Mouse (Mus musculus): ENCODE measurements at regions not wholly inside any gene's neighbourhood (a gene's known extent, or its start where the extent isn't known, plus 50 kb on each side); places are given as distances from the start of the nearest gene placed in this dataset.
"Not testable (repeated sequence)": the region's sequence is repeated elsewhere in the genome, so short reads cannot be mapped to it uniquely, and the experiment has no call there.

- no peak for DNase-seq (ENCODE audit: low spot score in 2 of 2)
Observed at GRCm38 (mm10) chr10:20891426-20891825, 60.9 kb upstream of the Ahi1 start.

GRCm38 (mm10) chr10:20883618-20884017 is 68.7 kb upstream of the Ahi1 start:
- no peak for DNase-seq (ENCODE audit: low spot score in 2 of 2)

- DNase-seq (ENCODE audit: low spot score in 2 of 2) = no peak
Observed at GRCm38 (mm10) chr10:20882599-20882998, 69.7 kb upstream of the Ahi1 start.

- no peak for DNase-seq (ENCODE audit: low spot score in 2 of 2)
Observed at GRCm38 (mm10) chr10:20880251-20880650, 72.1 kb upstream of the Ahi1 start.

- no peak for DNase-seq (ENCODE audit: low spot score in 2 of 2)
Observed at GRCm38 (mm10) chr10:20879482-20879881, 72.9 kb upstream of the Ahi1 start.

GRCm38 (mm10) chr10:20867076-20867475 is 85.3 kb upstream of the Ahi1 start:
- no peak for DNase-seq (ENCODE audit: low spot score in 2 of 2)

GRCm38 (mm10) chr10:20865031-20865430 is 87.3 kb upstream of the Ahi1 start:
- no peak for DNase-seq (ENCODE audit: low spot score in 2 of 2)

- no peak for DNase-seq (ENCODE audit: low spot score in 2 of 2)
Observed at GRCm38 (mm10) chr10:20857413-20857812, 94.9 kb upstream of the Ahi1 start.

- DNase-seq (ENCODE audit: low spot score in 2 of 2) = peak; percentile 25 to 42
Observed at GRCm38 (mm10) chr10:20854621-20855363, 97.6 kb upstream of the Ahi1 start.

- DNase-seq (ENCODE audit: low spot score in 2 of 2) = no peak
Observed at GRCm38 (mm10) chr10:20847287-20847686, 105.1 kb upstream of the Ahi1 start.

- no peak for DNase-seq (ENCODE audit: low spot score in 2 of 2)
Observed at GRCm38 (mm10) chr10:20843277-20843676, 109.1 kb upstream of the Ahi1 start.

- DNase-seq (ENCODE audit: low spot score in 2 of 2) = no peak
Observed at GRCm38 (mm10) chr10:20842131-20842530, 110.2 kb upstream of the Ahi1 start.

- no peak for DNase-seq (ENCODE audit: low spot score in 2 of 2)
Observed at GRCm38 (mm10) chr10:20841430-20842040, 110.8 kb upstream of the Ahi1 start.

GRCm38 (mm10) chr10:20838685-20839425 is 113.5 kb upstream of the Ahi1 start:
- DNase-seq (ENCODE audit: low spot score in 2 of 2) = no peak

GRCm38 (mm10) chr10:20836816-20837215 is 111.9 kb upstream of the Pde7b start:
- DNase-seq (ENCODE audit: low spot score in 2 of 2) = not testable (repeated sequence)

- no peak for DNase-seq (ENCODE audit: low spot score in 2 of 2)
Observed at GRCm38 (mm10) chr10:20834806-20835575, 110.1 kb upstream of the Pde7b start.

- no peak for DNase-seq (ENCODE audit: low spot score in 2 of 2)
Observed at GRCm38 (mm10) chr10:20828304-20828703, 103.4 kb upstream of the Pde7b start.

- DNase-seq (ENCODE audit: low spot score in 2 of 2) = no peak
Observed at GRCm38 (mm10) chr10:20827473-20827872, 102.6 kb upstream of the Pde7b start.

GRCm38 (mm10) chr10:20818548-20818947 is 93.7 kb upstream of the Pde7b start:
- DNase-seq (ENCODE audit: low spot score in 2 of 2) = no peak

- peak; percentile 32 to 70 for DNase-seq (ENCODE audit: low spot score in 2 of 2)
Observed at GRCm38 (mm10) chr10:20799792-20800191, 74.9 kb upstream of the Pde7b start.

- no peak for DNase-seq (ENCODE audit: low spot score in 2 of 2)
Observed at GRCm38 (mm10) chr10:20798400-20798799, 73.5 kb upstream of the Pde7b start.

GRCm38 (mm10) chr10:20793956-20794355 is 69.1 kb upstream of the Pde7b start:
- no peak for DNase-seq (ENCODE audit: low spot score in 2 of 2)

All from right cerebral cortex, postnatal 36 days (tissue).